Mouse (Mus musculus) left cerebral cortex, adult 2 months (tissue): ENCODE measurements at regions not wholly inside any gene's neighbourhood (a gene's known extent, or its start where the extent isn't known, plus 50 kb on each side); places are given as distances from the start of the nearest gene placed in this dataset.

ENCODE experiments used
- DNase-seq, 2 experiments: peaks; one replicate each; pipeline ENCODE4 v3.0.0; 2021 to 2022; ENCODE audit warnings: low spot score in 2 of 2, mixed read lengths in 1 of 2; ENCODE audit errors: extremely low spot score in 1 of 2
- H3K27ac ChIP-seq: fragments of 200-600 bp; 2 replicates; pipeline ENCODE4 v1.8.1; 2022
- H3K4me3 ChIP-seq: fragments of 200-600 bp; 2 replicates; pipeline ENCODE4 v1.8.1; 2022
- CTCF ChIP-seq: fragments of 200-600 bp; IDR thresholded peaks from 2 replicates; pipeline ENCODE4 v1.8.1; 2022; ENCODE audit warnings: antibody characterized with exemption, mild to moderate bottlenecking, moderate library complexity
- intact Hi-C: fragments of 180-260 bp; cut with DNase I; formaldehyde crosslinking; loops from one replicate; pipeline ENCODE4 v1.15.1; 2025

DNA sequence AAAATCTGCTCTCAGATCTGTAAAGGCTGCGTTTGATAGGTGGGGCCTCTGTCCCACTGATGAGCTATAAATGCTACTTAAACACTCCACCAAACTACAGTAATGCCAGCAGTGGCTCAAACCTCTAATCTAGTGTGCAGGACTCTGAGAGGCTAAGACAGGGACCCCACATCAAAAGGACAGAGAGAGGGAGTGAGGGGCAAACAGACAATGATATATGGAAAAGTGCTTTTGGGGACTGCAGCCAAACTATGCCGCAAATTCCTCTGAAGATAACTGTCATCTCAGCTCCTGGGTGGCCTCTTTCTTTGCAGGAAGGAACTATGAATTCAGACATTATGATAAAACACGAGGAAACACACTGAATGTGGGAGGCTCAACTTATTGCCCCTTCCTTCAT lies 138.9 kb upstream of the Ddit4l start:
- intact Hi-C loops = loop anchor here (5.0 to 10.0 kb wide), 4 partner anchors 80 to 488 kb away; no protein-coding TSS in a partner anchor
- no peak for DNase-seq
- H3K27ac ChIP-seq = peak overlapping the region; percentile 10; the same call in 1 of the 2 replicates
- H3K4me3 ChIP-seq = no peak overlapping the region
- no peak for TF ChIP-seq CTCF

GRCm38 (mm10) chr3:137482971-137483370 lies 138.4 kb upstream of the Ddit4l start:
- 0 out of 2 replicates have a peak overlapping the region, but pooled peaks have one; percentile 10 for H3K27ac ChIP-seq
- no peak for TF ChIP-seq CTCF
- intact Hi-C loops = loop anchor here (5.0 to 10.0 kb wide), 4 partner anchors 79 to 488 kb away; no protein-coding TSS in a partner anchor
- no peak overlapping the region for H3K4me3 ChIP-seq
- no peak for DNase-seq

GRCm38 (mm10) chr3:137489592-137489991 lies 131.8 kb upstream of the Ddit4l start:
- no peak for TF ChIP-seq CTCF
- Histone ChIP-seq H3K27ac (no peak overlapping the region), H3K4me3 (no peak overlapping the region)
- intact Hi-C loops = loop anchor here (10.0 kb wide), 1 partner anchor 495 kb away; no protein-coding TSS in a partner anchor
- DNase-seq = no peak

- DNase-seq = no peak
- peak overlapping the region; percentile 36; the same call in 1 of the 2 replicates for H3K27ac ChIP-seq
- TF ChIP-seq CTCF = no peak
- H3K4me3 ChIP-seq = no peak overlapping the region
- intact Hi-C loops = no loop called here
These were observed 129.8 kb upstream of the Ddit4l start for GRCm38 (mm10) chr3:137491508-137492019.

DNA sequence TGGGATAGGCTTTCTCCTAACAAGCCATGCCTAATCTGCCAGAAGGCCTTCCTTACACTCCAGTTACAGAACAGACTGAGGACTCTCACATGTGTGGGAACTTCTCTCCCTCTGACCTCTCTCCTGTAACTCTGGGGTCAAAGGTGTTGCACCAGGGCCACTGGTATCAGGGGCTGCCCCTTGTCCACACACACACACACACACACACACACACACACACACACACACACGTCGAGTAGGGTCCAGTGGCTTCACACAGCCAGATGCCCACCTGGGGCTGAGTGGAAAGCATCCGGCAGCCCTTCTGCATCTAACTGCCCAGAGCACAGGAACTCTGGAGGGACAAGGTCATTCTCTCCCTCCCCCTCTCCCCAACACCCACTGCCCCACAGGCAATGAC lies 123.1 kb upstream of the Ddit4l start:
- Histone ChIP-seq H3K4me3 (no peak overlapping the region), H3K27ac (no peak overlapping the region)
- DNase-seq = no peak
- no peak for TF ChIP-seq CTCF
- intact Hi-C loops = no loop called here

- no peak for TF ChIP-seq CTCF
- H3K27ac ChIP-seq = no peak overlapping the region
- DNase-seq = no peak
- no peak overlapping the region for H3K4me3 ChIP-seq
- intact Hi-C loops = loop anchor here (5.0 kb wide), 1 partner anchor 111 kb away; the partner anchor contains the start of gene Ddit4l
These were observed 110.1 kb upstream of the Ddit4l start for GRCm38 (mm10) chr3:137511283-137511682.

DNA sequence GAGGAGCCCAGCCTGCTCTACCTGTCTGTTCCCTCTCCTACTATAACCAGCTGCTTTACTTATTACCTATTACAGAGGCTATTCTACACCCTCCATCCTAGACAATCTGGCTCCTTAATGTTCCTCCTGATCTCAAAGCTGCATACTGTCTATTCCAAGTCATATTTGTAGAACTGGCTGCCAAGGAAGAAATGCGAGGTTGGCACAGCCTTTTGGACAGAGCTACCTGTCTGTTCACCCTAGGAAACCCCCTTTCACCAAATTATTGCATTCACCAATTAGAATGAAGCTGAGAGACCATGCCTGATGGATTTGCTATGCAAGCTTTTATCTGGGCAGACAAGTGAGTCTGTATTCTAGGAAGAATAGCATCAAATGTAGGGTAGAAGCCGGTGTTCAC lies 109.0 kb upstream of the Ddit4l start:
- Histone ChIP-seq H3K27ac (peak overlapping the region; percentile 56), H3K4me3 (no peak overlapping the region)
- intact Hi-C loops = loop anchor here (2.0 to 5.0 kb wide), 2 partner anchors 48 to 110 kb away; partner anchors contain the start of gene Ddit4l
- no peak for TF ChIP-seq CTCF
- DNase-seq = no peak

DNA sequence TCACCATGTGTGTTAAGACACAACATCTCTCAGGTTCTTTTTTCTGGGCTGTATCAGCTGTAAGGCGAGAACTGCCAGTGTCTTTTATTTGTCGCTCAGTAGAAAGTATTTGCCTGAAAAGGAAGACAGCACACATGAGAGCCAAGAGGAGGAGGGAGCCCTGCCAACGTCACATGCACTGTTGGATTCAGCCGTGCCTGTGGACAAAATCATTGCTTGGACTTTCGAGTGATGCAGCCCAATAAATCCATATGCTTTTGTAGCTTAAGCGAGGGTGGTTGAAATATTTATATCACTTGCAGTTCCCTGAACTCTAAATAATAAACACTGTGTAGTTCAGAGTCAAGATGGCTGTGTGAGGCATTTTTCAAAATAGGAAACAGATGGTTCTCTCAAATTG lies 108.4 kb upstream of the Ddit4l start:
- no peak for TF ChIP-seq CTCF
- peak; percentile 36 to 54 for DNase-seq
- Histone ChIP-seq H3K27ac (peak overlapping the region; percentile 56), H3K4me3 (no peak overlapping the region)
- intact Hi-C loops = loop anchor here (2.0 to 5.0 kb wide), 2 partner anchors 48 to 109 kb away; partner anchors contain the start of gene Ddit4l

GRCm38 (mm10) chr3:137514238-137514637 lies 107.2 kb upstream of the Ddit4l start:
- Histone ChIP-seq H3K27ac (no peak overlapping the region; the same call in 1 of the 2 replicates), H3K4me3 (no peak overlapping the region)
- intact Hi-C loops = loop anchor here (5.0 kb wide), 1 partner anchor 108 kb away; the partner anchor contains the start of gene Ddit4l
- TF ChIP-seq CTCF = no peak
- DNase-seq = no peak

DNA sequence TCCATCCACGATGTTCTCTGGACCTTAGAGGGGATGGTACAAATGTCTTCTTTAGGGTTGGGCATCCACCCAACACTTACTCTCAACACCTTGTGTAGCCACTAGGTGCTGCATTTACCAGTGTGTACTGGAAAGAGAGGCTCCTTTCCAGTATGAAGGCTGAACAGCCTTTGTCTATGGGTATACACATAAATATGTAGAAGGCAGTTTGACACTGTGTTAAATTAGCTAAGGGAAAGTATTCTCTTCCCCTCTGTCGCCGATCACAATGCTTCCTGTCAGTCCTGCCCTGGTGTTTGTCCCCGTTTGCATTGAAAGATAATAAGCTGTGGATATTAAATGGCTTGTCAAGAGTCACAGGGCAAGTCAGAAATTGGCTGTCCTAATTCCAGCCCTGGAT lies 104.0 kb upstream of the Ddit4l start:
- Histone ChIP-seq H3K27ac (no peak overlapping the region), H3K4me3 (no peak overlapping the region)
- DNase-seq = no peak
- intact Hi-C loops = no loop called here
- no peak for TF ChIP-seq CTCF

- no peak for DNase-seq
- no peak overlapping the region for H3K4me3 ChIP-seq
- intact Hi-C loops = no loop called here
- H3K27ac ChIP-seq = no peak overlapping the region
- TF ChIP-seq CTCF = no peak
These were observed 101.2 kb upstream of the Ddit4l start for GRCm38 (mm10) chr3:137520191-137520590.

- intact Hi-C loops = no loop called here
- no peak for DNase-seq
- no peak overlapping the region for H3K27ac ChIP-seq
- TF ChIP-seq CTCF = no peak
- no peak overlapping the region for H3K4me3 ChIP-seq
These were observed 95.5 kb upstream of the Ddit4l start for GRCm38 (mm10) chr3:137525606-137526575.
